Mouse (Mus musculus) hindbrain, postnatal 0 days (tissue): ENCODE results near the gene Arhgap8. TPM values are rescaled to one million over a fixed set of nuclear protein-coding genes. Genes with fewer than 3 reads are reported as not detected.

ENCODE experiments used
- ATAC-seq: fragments of 200-750 bp; cut with Nextera tagmentation; 2 replicates; pipeline ENCODE4 v1.8.0; 2017; ENCODE audit warnings: mild to moderate bottlenecking, moderate TSS enrichment, moderate library complexity
- DNase-seq: peaks from one replicate; pipeline ENCODE4 v3.0.0-alpha.2; 2015; ENCODE audit warnings: low spot score
- H3K27ac ChIP-seq: fragments of 300-500 bp; sonication (generic); 2 replicates; pipeline ENCODE4 v1.5.1; 2014; ENCODE audit warnings: mild to moderate bottlenecking
- H3K27me3 ChIP-seq: fragments of 300-500 bp; sonication (generic); 2 replicates; pipeline ENCODE4 v1.6.1; 2014; ENCODE audit warnings: low read length, mixed read lengths; ENCODE audit not compliant: insufficient read depth
- H3K36me3 ChIP-seq: fragments of 300-500 bp; sonication (generic); 2 replicates; pipeline ENCODE4 v1.6.1; 2014; ENCODE audit warnings: low read length, mixed read lengths; ENCODE audit not compliant: insufficient read depth
- H3K4me1 ChIP-seq: fragments of 300-500 bp; sonication (generic); 2 replicates; pipeline ENCODE4 v1.6.1; 2014; ENCODE audit warnings: antibody characterized with exemption, low read length, mixed read lengths; ENCODE audit not compliant: insufficient read depth
- H3K4me2 ChIP-seq: fragments of 300-500 bp; sonication (generic); 2 replicates; pipeline ENCODE4 v1.6.1; 2014; ENCODE audit warnings: low read depth, mild to moderate bottlenecking, low read length, moderate library complexity, mixed read lengths
- H3K4me3 ChIP-seq: fragments of 300-500 bp; sonication (generic); 2 replicates; pipeline ENCODE4 v1.5.1; 2014; ENCODE audit warnings: low read length
- H3K9ac ChIP-seq: fragments of 300-500 bp; sonication (generic); replicated peaks from 2 replicates; pipeline ENCODE4 v1.6.1; 2014; ENCODE audit warnings: mild to moderate bottlenecking, low read length, moderate library complexity, mixed read lengths
- H3K9me3 ChIP-seq: fragments of 300-500 bp; sonication (generic); 2 replicates; pipeline ENCODE4 v1.6.1; 2016; ENCODE audit warnings: low read length, mixed read lengths
- CTCF ChIP-seq: IDR thresholded peaks from 2 replicates; pipeline ENCODE4 v1.5.1; 2016; ENCODE audit warnings: antibody characterized with exemption, control low read depth, low read depth
- WGBS: fragments of 180-500 bp; shearing (Covaris S2); extraction: QIAGEN DNeasy Blood & Tissue Kit; methylation state at CpG from one replicate; pipeline ENCODE4 v1.1.7; 2014; 5-methylcytosine and 5-hydroxymethylcytosine counted together
- polyA plus RNA-seq: library from polyadenylated mRNA; unstranded; fragments of >200 nt; fragmentation: Nextera tagmentation; extraction: Ambion mirVana; gene quantifications from 2 replicates; pipeline ENCODE4 v1.2.1, GENCODE M21; 2015
- total RNA-seq: library from RNA; depleted of rRNA; stranded (reverse); fragments of >200 nt; gene quantifications from 2 replicates; pipeline ENCODE4 v1.2.3, GENCODE M21; 2014

The Arhgap8 gene
- total and polyA plus RNA-seq, 2 experiments from 2014 or later = 0.26 to 0.80 TPM

DNA sequence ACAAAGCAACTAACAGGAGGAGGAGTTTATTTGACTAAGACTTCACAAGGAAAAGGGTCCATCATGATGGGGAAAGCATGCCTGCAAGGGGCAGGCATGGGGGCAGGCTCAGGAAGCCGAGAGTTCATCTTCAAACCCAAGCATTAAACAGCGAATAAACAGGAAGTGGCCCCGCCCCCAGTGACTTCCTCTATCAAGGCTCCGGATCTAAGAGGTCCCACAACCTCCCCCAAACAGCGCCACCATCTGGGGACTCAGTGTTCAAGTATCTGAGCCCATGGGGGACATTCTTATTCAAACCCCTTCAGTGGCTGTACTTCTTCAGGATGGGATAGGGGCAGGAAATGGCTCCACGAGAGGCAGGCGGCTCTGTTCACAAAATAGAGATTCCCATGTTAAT lies 27.2 kb upstream of the Arhgap8 start:
- H3K9ac ChIP-seq = no peak overlapping the region
- 89% methylated on average over 7 of the region's 7 CpGs for WGBS
- no peaks in the 10 kb centered on the region for H3K27me3 ChIP-seq
- peaks cover 38% of the 10 kb centered on the region; the same call in 1 of the 2 replicates for H3K36me3 ChIP-seq
- no peak overlapping the region for H3K27ac ChIP-seq
- no peaks in the 10 kb centered on the region for H3K9me3 ChIP-seq
- no peak for ATAC-seq
- H3K4me1 ChIP-seq = peaks cover 6% of the 10 kb centered on the region; the same call in 1 of the 2 replicates
- no peak overlapping the region for H3K4me3 ChIP-seq
- peak; percentile 10; the same call in 1 of the 2 replicates for TF ChIP-seq CTCF
- H3K4me2 ChIP-seq = no peak overlapping the region
- no peak for DNase-seq

DNA sequence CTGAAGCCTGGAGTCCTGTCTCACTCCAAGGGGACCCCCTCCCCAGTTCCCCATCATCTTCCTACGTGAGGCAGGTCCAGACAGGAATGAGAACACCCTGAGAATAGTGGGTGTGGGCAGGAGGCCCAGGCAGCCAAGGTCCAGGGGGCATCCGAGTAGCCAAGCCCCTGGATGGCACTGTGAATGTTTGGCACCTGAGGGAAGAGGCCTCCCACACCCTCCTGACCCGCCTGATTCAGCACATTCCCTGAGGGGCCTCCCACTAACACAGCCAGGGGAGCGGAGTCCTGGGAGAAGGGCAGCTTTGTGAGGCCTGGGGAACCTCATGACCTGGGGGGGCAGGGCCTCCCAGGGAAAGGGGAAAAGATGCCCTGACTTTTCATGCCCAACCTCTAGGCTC lies 23.8 kb upstream of the Arhgap8 start:
- H3K4me3 ChIP-seq = no peak overlapping the region
- peaks cover 6% of the 10 kb centered on the region; the same call in 1 of the 2 replicates for H3K4me1 ChIP-seq
- no peak overlapping the region for H3K9ac ChIP-seq
- H3K27me3 ChIP-seq = no peaks in the 10 kb centered on the region
- WGBS = 77% methylated on average over 4 of the region's 4 CpGs
- H3K4me2 ChIP-seq = no peak overlapping the region
- no peak for DNase-seq
- H3K36me3 ChIP-seq = peaks cover 31% of the 10 kb centered on the region; the same call in 1 of the 2 replicates
- no peak overlapping the region for H3K27ac ChIP-seq
- H3K9me3 ChIP-seq = no peaks in the 10 kb centered on the region
- TF ChIP-seq CTCF = no peak
- no peak for ATAC-seq

DNA sequence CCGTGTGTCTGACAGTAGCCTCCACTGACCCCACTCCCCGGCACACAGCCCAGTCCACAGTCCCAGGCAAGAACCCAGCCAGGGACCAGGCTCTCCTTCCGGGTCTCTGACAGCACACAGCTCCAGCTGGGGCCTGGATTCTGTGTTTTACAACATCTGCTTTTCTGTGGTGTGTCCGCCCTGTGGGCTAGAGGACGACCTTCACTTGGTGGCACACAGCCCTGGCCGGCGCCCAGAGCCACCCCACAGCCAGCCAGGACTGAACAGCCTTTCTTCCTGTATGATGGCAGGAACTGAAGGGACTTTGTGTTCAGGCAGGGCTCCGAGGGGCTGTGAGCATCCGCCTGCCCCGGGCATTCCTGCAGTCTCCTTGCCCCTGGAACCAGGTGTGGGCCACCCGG lies 22.2 kb upstream of the Arhgap8 start:
- Histone ChIP-seq H3K9ac (no peak overlapping the region), H3K4me3 (no peak overlapping the region), H3K36me3 (peaks cover 35% of the 10 kb centered on the region; the same call in 1 of the 2 replicates), H3K9me3 (no peaks in the 10 kb centered on the region), H3K27me3 (no peaks in the 10 kb centered on the region), H3K4me2 (no peak overlapping the region), H3K4me1 (peaks cover 6% of the 10 kb centered on the region; the same call in 1 of the 2 replicates), H3K27ac (peak overlapping the region; percentile 66)
- WGBS = 47% methylated on average over 11 of the region's 11 CpGs
- no peak for TF ChIP-seq CTCF
- DNase-seq = peak; percentile 65
- ATAC-seq = peak; percentile 83

DNA sequence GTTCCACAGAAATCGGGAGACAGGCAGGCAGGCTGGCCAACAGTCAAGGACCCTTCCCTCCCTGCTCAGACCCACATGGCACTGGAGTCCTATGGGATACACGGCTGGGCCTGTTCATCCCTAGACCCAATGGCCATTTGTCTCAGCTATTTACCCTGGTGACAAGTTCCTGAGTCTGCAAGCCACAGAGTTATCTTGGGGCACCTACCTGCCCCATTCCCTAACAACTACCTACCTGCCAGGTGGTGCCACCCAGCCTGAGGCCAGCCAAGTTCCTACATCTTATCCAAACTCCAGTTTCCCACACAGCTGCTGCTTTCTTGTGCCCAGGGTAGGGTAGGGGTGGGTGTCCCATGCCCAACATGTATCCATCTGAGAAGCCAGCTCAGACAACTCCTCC lies 21.7 kb upstream of the Arhgap8 start:
- H3K36me3 ChIP-seq = peaks cover 30% of the 10 kb centered on the region; the same call in 1 of the 2 replicates
- no peak overlapping the region for H3K4me3 ChIP-seq
- WGBS = 56% methylated on average over 2 of the region's 2 CpGs
- ATAC-seq = no peak
- no peak for TF ChIP-seq CTCF
- peak overlapping the region; percentile 66 for H3K27ac ChIP-seq
- H3K4me1 ChIP-seq = peaks cover 6% of the 10 kb centered on the region; the same call in 1 of the 2 replicates
- H3K9me3 ChIP-seq = no peaks in the 10 kb centered on the region
- H3K9ac ChIP-seq = no peak overlapping the region
- no peaks in the 10 kb centered on the region for H3K27me3 ChIP-seq
- no peak overlapping the region for H3K4me2 ChIP-seq
- no peak for DNase-seq

DNA sequence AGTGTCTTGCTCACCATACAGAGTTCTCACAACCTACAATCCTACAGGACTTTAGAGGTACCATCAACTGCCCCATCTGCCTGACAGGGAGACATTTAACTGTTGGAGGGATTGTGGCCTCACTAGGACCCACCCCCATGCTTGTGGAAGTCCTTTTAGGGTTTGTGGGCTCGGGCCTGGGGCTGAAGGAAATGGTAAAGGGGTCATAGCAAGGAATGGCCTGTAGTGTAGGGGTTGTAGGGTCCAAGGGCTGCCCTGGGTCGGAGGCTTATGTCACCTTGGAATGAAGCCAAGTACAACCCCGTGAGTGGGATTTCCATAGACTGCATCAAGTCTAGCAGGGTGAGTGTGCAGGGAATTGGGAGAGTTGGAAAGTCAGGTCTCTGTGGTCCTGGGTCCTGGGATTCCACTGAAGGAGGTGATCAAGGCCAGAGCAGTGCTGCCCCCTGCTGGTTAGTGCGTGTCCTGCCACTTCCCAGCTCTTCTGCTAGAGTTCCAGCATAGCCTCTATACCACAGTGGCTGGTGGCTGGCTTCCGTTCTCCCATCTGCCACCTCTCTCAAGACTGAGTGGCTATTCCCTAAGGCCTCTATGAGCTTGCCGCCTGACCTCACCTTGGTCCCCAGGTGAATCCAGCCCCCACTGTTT lies 19.6 kb upstream of the Arhgap8 start:
- 47% methylated on average over 6 of the region's 6 CpGs for WGBS

DNA sequence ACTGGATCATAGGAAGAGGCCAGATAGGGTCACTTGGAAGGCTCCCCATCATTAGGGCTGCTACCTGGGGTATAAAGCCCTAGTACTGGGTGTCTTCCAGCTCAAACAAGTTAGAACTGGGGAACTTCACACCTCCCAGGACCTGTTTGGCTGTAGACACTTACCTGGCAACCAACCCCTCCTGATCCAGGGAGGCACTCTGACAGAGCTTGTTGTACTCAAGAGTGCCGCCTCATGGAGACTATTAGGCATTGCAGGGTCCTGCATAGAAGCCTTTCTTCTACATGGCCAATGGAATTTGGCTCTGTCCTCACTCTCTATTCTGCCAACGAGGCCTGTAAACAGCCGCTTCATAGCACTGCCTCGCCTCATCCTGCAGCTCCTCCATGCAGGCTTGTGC lies 17.9 kb upstream of the Arhgap8 start:
- Histone ChIP-seq H3K4me1 (peaks cover 6% of the 10 kb centered on the region; the same call in 1 of the 2 replicates), H3K4me3 (no peak overlapping the region), H3K36me3 (0 out of 2 replicates have a peak, but pooled peaks cover 9% of the 10 kb centered on the region), H3K27ac (no peak overlapping the region), H3K4me2 (no peak overlapping the region), H3K9me3 (no peaks in the 10 kb centered on the region), H3K9ac (no peak overlapping the region), H3K27me3 (no peaks in the 10 kb centered on the region)
- no peak for ATAC-seq
- TF ChIP-seq CTCF = peak; percentile 78
- WGBS = 20% methylated on average over 4 of the region's 4 CpGs
- DNase-seq = peak; percentile 81

More for the DNA sequence above, 19.6 kb upstream of the Arhgap8 start:
- H3K4me2 ChIP-seq = no peak overlapping the region
- peak; percentile 85 for TF ChIP-seq CTCF
- no peak for ATAC-seq
- 0 out of 2 replicates have a peak, but pooled peaks cover 10% of the 10 kb centered on the region for H3K36me3 ChIP-seq
- H3K4me1 ChIP-seq = peaks cover 6% of the 10 kb centered on the region; the same call in 1 of the 2 replicates
- H3K9me3 ChIP-seq = no peaks in the 10 kb centered on the region
- peak; percentile 77 for DNase-seq
- no peaks in the 10 kb centered on the region for H3K27me3 ChIP-seq
- H3K27ac ChIP-seq = no peak overlapping the region
- H3K4me3 ChIP-seq = no peak overlapping the region
- H3K9ac ChIP-seq = no peak overlapping the region
